Mouse (Mus musculus): ENCODE measurements around the gene Cnn1. TPM values are rescaled to one million over a fixed set of nuclear protein-coding genes. Genes with fewer than 3 reads are reported as not detected.

The Cnn1 gene
- polyA plus RNA-seq (2016; fragmentation: Nextera tagmentation; extraction: Ambion mirVana) = 2.1 and 3.3 TPM in 2 replicates

- Histone ChIP-seq H3K27me3 (peaks cover 37% of the 10 kb centered on the region), H3K4me1 (peaks cover 9% of the 10 kb centered on the region; the same call in 1 of the 2 replicates), H3K4me3 (0 out of 2 replicates have a peak within 1 kb of the TSS, but pooled peaks have one; percentile 5), H3K36me3 (no peaks in the 10 kb centered on the region), H3K9ac (no peak within 1 kb of the TSS), H3K4me2 (replicated peaks) (peak within 1 kb of the TSS; percentile 16), H3K27ac (no peak within 1 kb of the TSS), H3K9me3 (no peaks in the 10 kb centered on the region)
- no peak for ATAC-seq (ENCODE audit: insufficient number of reproducible peaks, insufficient read depth, low FRiP score, low TSS enrichment)
- 5% methylated on average over 14 of the region's 14 CpGs for WGBS
Observed at GRCm38 (mm10) chr9:22098993-22099696, at the start of gene Cnn1. Cnn1 (plus strand) TSS chr9:22099216.

- WGBS = 53% methylated on average over 11 of the region's 11 CpGs
- Histone ChIP-seq H3K4me1 (peaks cover 20% of the 10 kb centered on the region), H3K27me3 (peaks cover 53% of the 10 kb centered on the region), H3K27ac (no peak overlapping the region), H3K36me3 (no peaks in the 10 kb centered on the region), H3K9me3 (no peaks in the 10 kb centered on the region), H3K4me3 (0 out of 2 replicates have a peak overlapping the region, but pooled peaks have one; percentile 45), H3K4me2 (replicated peaks) (0 out of 2 replicates have a peak overlapping the region, but pooled peaks have one; percentile 23), H3K9ac (no peak overlapping the region)
- no peak for ATAC-seq (ENCODE audit: insufficient number of reproducible peaks, insufficient read depth, low FRiP score, low TSS enrichment)
Observed at GRCm38 (mm10) chr9:22049315-22049714, 49.7 kb upstream of the Cnn1 start.

- 38% methylated on average over 4 of the region's 4 CpGs for WGBS
- peaks cover 25% of the 10 kb centered on the region for H3K4me1 ChIP-seq
- no peak for ATAC-seq (ENCODE audit: insufficient number of reproducible peaks, insufficient read depth, low FRiP score, low TSS enrichment)
- H3K4me2 ChIP-seq (replicated peaks) = peak overlapping the region; percentile 69; the same call in 1 of the 2 replicates
- peaks cover 58% of the 10 kb centered on the region for H3K27me3 ChIP-seq
- no peak overlapping the region for H3K27ac ChIP-seq
- no peaks in the 10 kb centered on the region for H3K36me3 ChIP-seq
- no peaks in the 10 kb centered on the region for H3K9me3 ChIP-seq
- peak overlapping the region; percentile 45 for H3K4me3 ChIP-seq
- no peak overlapping the region for H3K9ac ChIP-seq
Observed at GRCm38 (mm10) chr9:22049721-22050270, 49.2 kb upstream of the Cnn1 start.

- peak overlapping the region; percentile 39; the same call in 1 of the 2 replicates for H3K9ac ChIP-seq
- H3K4me2 ChIP-seq (replicated peaks) = peak overlapping the region; percentile 69
- ATAC-seq (ENCODE audit: insufficient number of reproducible peaks, insufficient read depth, low FRiP score, low TSS enrichment) = peak; percentile 35; the same call in 1 of the 2 replicates
- H3K4me3 ChIP-seq = peak overlapping the region; percentile 45
- peaks cover 63% of the 10 kb centered on the region for H3K27me3 ChIP-seq
- H3K27ac ChIP-seq = peak overlapping the region; percentile 56; the same call in 1 of the 2 replicates
- H3K36me3 ChIP-seq = no peaks in the 10 kb centered on the region
- no peaks in the 10 kb centered on the region for H3K9me3 ChIP-seq
- peaks cover 25% of the 10 kb centered on the region for H3K4me1 ChIP-seq
- WGBS = 1% methylated on average over 43 of the region's 43 CpGs
Observed at GRCm38 (mm10) chr9:22050351-22050889, 48.6 kb upstream of the Cnn1 start.

GRCm38 (mm10) chr9:22051161-22051957 is 47.7 kb upstream of the Cnn1 start:
- Histone ChIP-seq H3K4me1 (peaks cover 25% of the 10 kb centered on the region), H3K4me3 (peak overlapping the region; percentile 45), H3K27ac (peak overlapping the region; percentile 56; the same call in 1 of the 2 replicates), H3K9me3 (no peaks in the 10 kb centered on the region), H3K4me2 (replicated peaks) (peak overlapping the region; percentile 69), H3K27me3 (peaks cover 72% of the 10 kb centered on the region), H3K9ac (peak overlapping the region; percentile 39), H3K36me3 (no peaks in the 10 kb centered on the region)
- ATAC-seq (ENCODE audit: insufficient number of reproducible peaks, insufficient read depth, low FRiP score, low TSS enrichment) = no peak; the same call in 1 of the 2 replicates
- WGBS = 1% methylated on average over 51 of the region's 67 CpGs

GRCm38 (mm10) chr9:22051958-22052254 is 47.1 kb upstream of the Cnn1 start, which contains the start of gene Elavl3:
Elavl3 (minus strand) TSS chr9:22052023.
- H3K4me1 ChIP-seq = peaks cover 25% of the 10 kb centered on the region
- peak within 1 kb of the TSS; percentile 45 for H3K4me3 ChIP-seq
- 2% methylated on average over 18 of the region's 28 CpGs for WGBS
- peak; percentile 53 for ATAC-seq (ENCODE audit: insufficient number of reproducible peaks, insufficient read depth, low FRiP score, low TSS enrichment)
- peaks cover 73% of the 10 kb centered on the region for H3K27me3 ChIP-seq
- no peaks in the 10 kb centered on the region for H3K9me3 ChIP-seq
- peaks cover 2% of the 10 kb centered on the region for H3K36me3 ChIP-seq
- peak within 1 kb of the TSS; percentile 56; the same call in 1 of the 2 replicates for H3K27ac ChIP-seq
- peak within 1 kb of the TSS; percentile 69 for H3K4me2 ChIP-seq (replicated peaks)
- H3K9ac ChIP-seq = peak within 1 kb of the TSS; percentile 39

GRCm38 (mm10) chr9:22053657-22054056 is 45.4 kb upstream of the Cnn1 start:
- Histone ChIP-seq H3K4me3 (no peak overlapping the region), H3K27ac (no peak overlapping the region), H3K36me3 (peaks cover 20% of the 10 kb centered on the region), H3K9me3 (no peaks in the 10 kb centered on the region), H3K27me3 (peaks cover 70% of the 10 kb centered on the region), H3K4me2 (replicated peaks) (no peak overlapping the region), H3K9ac (no peak overlapping the region), H3K4me1 (peaks cover 25% of the 10 kb centered on the region)
- ATAC-seq (ENCODE audit: insufficient number of reproducible peaks, insufficient read depth, low FRiP score, low TSS enrichment) = no peak
- 31% methylated on average over 7 of the region's 7 CpGs for WGBS

GRCm38 (mm10) chr9:22054411-22055076 is 44.5 kb upstream of the Cnn1 start:
- no peaks in the 10 kb centered on the region for H3K9me3 ChIP-seq
- 2% methylated on average over 32 of the region's 32 CpGs for WGBS
- H3K27ac ChIP-seq = no peak overlapping the region
- no peak overlapping the region for H3K4me3 ChIP-seq
- H3K36me3 ChIP-seq = peaks cover 26% of the 10 kb centered on the region
- H3K4me2 ChIP-seq (replicated peaks) = peak overlapping the region; percentile 27
- peaks cover 25% of the 10 kb centered on the region for H3K4me1 ChIP-seq
- 0 out of 2 replicates have a peak, but pooled peaks have one; percentile 16 for ATAC-seq (ENCODE audit: insufficient number of reproducible peaks, insufficient read depth, low FRiP score, low TSS enrichment)
- peaks cover 62% of the 10 kb centered on the region for H3K27me3 ChIP-seq
- H3K9ac ChIP-seq = no peak overlapping the region

GRCm38 (mm10) chr9:22055713-22056112 is 43.3 kb upstream of the Cnn1 start:
- ATAC-seq (ENCODE audit: insufficient number of reproducible peaks, insufficient read depth, low FRiP score, low TSS enrichment) = no peak
- H3K9ac ChIP-seq = no peak overlapping the region
- H3K9me3 ChIP-seq = no peaks in the 10 kb centered on the region
- no peak overlapping the region for H3K27ac ChIP-seq
- peaks cover 19% of the 10 kb centered on the region for H3K4me1 ChIP-seq
- no peak overlapping the region for H3K4me2 ChIP-seq (replicated peaks)
- peaks cover 32% of the 10 kb centered on the region for H3K36me3 ChIP-seq
- 38% methylated on average over 29 of the region's 29 CpGs for WGBS
- H3K27me3 ChIP-seq = peaks cover 50% of the 10 kb centered on the region
- H3K4me3 ChIP-seq = no peak overlapping the region

- Histone ChIP-seq H3K27ac (no peak overlapping the region), H3K4me3 (no peak overlapping the region), H3K36me3 (peaks cover 38% of the 10 kb centered on the region), H3K4me2 (replicated peaks) (no peak overlapping the region), H3K27me3 (peaks cover 43% of the 10 kb centered on the region), H3K9ac (no peak overlapping the region), H3K4me1 (peaks cover 12% of the 10 kb centered on the region), H3K9me3 (no peaks in the 10 kb centered on the region)
- no peak for ATAC-seq (ENCODE audit: insufficient number of reproducible peaks, insufficient read depth, low FRiP score, low TSS enrichment)
- WGBS = 74% methylated on average over 9 of the region's 9 CpGs
Observed at GRCm38 (mm10) chr9:22056303-22056910, 42.6 kb upstream of the Cnn1 start.

Data from embryonic facial prominence, embryonic 12.5 days (tissue).